Mouse (Mus musculus) kidney, adult 8-10 months (tissue): ENCODE measurements around the gene Olfr680-ps1.
"Not testable (repeated sequence)": the region's sequence is repeated elsewhere in the genome, so short reads cannot be mapped to it uniquely, and the experiment has no call there.

Source experiments
- DNase-seq, 2 experiments: peaks; one replicate each; pipeline ENCODE4 v3.0.0; 2022

Gene Olfr680-ps1

GRCm38 (mm10) chr7:105092717-105093116, at the start of gene Olfr680-ps1:
Gene Olfr680-ps1, minus strand, starts transcription at chr7:105092817.
- not testable (repeated sequence) for DNase-seq

GRCm38 (mm10) chr7:105141275-105141674, 48.7 kb upstream of the Olfr680-ps1 start:
- no peak for DNase-seq

- no peak for DNase-seq
These were observed 23.9 kb upstream of the Olfr680-ps1 start, which contains the start of gene Olfr681 for GRCm38 (mm10) chr7:105116536-105116935. Gene Olfr681, plus strand, starts transcription at chr7:105116836.

- no peak for DNase-seq
These were observed 11.7 kb downstream of the Olfr680-ps1 start, which contains the start of gene Olfr679 for GRCm38 (mm10) chr7:105080905-105081304. Gene Olfr679, plus strand, starts transcription at chr7:105081205.

- DNase-seq = no peak
These were observed 28.4 kb downstream of the Olfr680-ps1 start, which contains the start of gene Olfr678 for GRCm38 (mm10) chr7:105064175-105064574. Gene Olfr678, plus strand, starts transcription at chr7:105064475.

GRCm38 (mm10) chr7:105058951-105059350, 33.7 kb downstream of the Olfr680-ps1 start:
- no peak for DNase-seq
